Mouse (Mus musculus) heart, postnatal 10 days (tissue): ENCODE results near the gene Ampd1. TPM values are rescaled to one million over a fixed set of nuclear protein-coding genes. Genes with fewer than 3 reads are reported as not detected.
A peak's percentile ranks its signal among the peaks of the same experiment; 100 is the strongest.
"Not testable (repeated sequence)": the region's sequence is repeated elsewhere in the genome, so short reads cannot be mapped to it uniquely, and the experiment has no call there.

Experiments used
- DNase-seq, 2 experiments: peaks; one replicate each; pipeline ENCODE4 v3.0.0; 2021
- intact Hi-C: fragments of 180-260 bp; cut with DNase I; formaldehyde crosslinking; loops from one replicate; pipeline ENCODE4 v1.15.1; 2025
- total RNA-seq, 2 experiments: library from RNA; stranded (reverse); gene quantifications; 2 replicates each; pipeline ENCODE4 v1.2.3; 2021

Gene Ampd1
- total RNA-seq, 2 experiments from 2014 or later = not detected

DNA sequence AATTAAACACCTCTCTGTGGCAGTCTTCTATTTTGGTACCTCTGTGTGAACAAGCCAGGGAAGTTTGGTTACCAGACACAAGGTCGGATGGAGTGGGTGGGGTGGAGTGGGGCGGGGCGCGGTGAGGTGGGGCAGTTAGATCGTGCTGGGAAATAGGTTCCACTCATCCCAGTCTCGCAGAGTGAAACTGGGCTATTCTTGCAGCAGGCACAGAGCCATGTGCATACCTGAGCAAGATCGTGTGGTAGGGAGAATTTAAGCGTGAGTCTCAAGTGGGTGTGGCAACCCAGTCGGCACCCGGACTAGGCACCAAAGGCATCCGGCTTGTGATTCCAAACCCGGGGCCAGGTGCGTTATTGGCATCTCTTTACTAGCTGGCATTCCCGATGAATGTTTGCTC is 28.1 kb downstream of the Ampd1 start:
- intact Hi-C loops = loop anchor here (1.0 to 5.0 kb wide), 2 partner anchors 45 to 68 kb away; no protein-coding TSS in a partner anchor
- peak in 1 of 2 experiments; percentile 16 for DNase-seq

- DNase-seq = peak; percentile 95 to 97
- intact Hi-C loops = loop anchor here (1.0 to 5.0 kb wide), 2 partner anchors 45 to 68 kb away; no protein-coding TSS in a partner anchor
Observed at GRCm38 (mm10) chr3:103102454-103103390, 28.9 kb downstream of the Ampd1 start, which contains the start of gene Dennd2c. Dennd2c (plus strand) TSS chr3:103102604.

DNA sequence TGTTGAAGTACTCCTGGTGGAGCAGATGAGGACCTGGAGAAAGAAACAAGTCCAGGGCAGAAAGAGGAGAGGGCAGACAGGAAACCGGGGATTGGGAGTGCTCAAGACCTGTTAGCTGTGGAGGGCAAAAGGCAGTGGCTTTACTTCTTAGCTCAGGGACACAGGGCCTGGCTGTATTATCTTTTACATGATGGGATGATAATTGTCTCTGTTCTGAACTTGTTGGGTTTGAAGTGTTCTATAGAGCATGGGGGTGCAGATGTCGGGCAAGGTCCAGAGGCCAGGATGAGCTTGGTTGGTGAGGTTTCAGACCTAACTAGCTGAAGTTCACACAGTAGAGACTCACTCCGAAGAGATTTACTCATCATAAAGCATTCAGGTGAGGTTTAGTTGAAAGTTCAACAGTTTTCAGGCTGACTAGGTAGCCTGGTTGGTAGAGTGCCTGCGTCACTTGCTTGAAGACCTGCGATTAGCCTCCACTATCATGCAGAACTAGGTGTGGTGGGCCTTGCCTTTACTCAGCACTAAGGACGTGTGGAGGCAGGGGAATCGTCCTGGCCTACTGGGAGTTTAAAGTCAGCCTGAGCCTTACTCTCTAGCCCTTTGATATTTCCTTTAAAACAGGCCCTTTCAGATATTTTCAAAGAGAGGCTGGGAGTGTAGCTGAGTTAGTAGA is 33.9 kb downstream of the Ampd1 start:
- intact Hi-C loops = no loop called here
- no peak for DNase-seq

GRCm38 (mm10) chr3:103112216-103112615 is 38.4 kb downstream of the Ampd1 start:
- intact Hi-C loops = no loop called here
- DNase-seq = no peak

DNA sequence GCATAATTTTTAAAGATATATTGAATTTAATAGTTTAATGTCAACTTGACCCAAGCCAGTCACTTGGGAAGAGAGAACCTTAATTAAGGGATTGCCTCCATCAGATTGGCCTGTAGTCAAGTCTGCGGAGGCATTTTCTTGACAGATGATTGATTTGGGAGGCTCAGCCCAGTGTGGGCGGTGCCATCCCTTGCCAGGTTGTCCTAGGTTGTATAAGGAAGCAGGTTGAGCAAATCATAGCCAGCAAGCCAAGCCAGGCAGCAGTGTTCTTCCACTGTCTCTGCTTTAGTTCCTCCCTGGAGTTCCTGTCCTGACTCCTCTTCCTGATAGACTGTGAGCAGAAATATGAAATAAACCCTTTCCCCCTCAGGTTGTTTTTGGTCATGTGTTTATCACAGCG is 49.8 kb downstream of the Ampd1 start:
- DNase-seq = no peak
- intact Hi-C loops = no loop called here

- intact Hi-C loops = no loop called here
Observed at GRCm38 (mm10) chr3:103126138-103126537, 52.3 kb downstream of the Ampd1 start.

GRCm38 (mm10) chr3:103127177-103127576 is 53.4 kb downstream of the Ampd1 start:
- intact Hi-C loops = no loop called here
- DNase-seq = no peak

More at GRCm38 (mm10) chr3:103126138-103126537, 52.3 kb downstream of the Ampd1 start:
- no peak for DNase-seq

- no peak for DNase-seq
- intact Hi-C loops = no loop called here
Observed at GRCm38 (mm10) chr3:103127721-103128120, 53.9 kb downstream of the Ampd1 start.

- intact Hi-C loops = no loop called here
- DNase-seq = no peak
Observed at GRCm38 (mm10) chr3:103128251-103128650, 54.4 kb downstream of the Ampd1 start.

DNA sequence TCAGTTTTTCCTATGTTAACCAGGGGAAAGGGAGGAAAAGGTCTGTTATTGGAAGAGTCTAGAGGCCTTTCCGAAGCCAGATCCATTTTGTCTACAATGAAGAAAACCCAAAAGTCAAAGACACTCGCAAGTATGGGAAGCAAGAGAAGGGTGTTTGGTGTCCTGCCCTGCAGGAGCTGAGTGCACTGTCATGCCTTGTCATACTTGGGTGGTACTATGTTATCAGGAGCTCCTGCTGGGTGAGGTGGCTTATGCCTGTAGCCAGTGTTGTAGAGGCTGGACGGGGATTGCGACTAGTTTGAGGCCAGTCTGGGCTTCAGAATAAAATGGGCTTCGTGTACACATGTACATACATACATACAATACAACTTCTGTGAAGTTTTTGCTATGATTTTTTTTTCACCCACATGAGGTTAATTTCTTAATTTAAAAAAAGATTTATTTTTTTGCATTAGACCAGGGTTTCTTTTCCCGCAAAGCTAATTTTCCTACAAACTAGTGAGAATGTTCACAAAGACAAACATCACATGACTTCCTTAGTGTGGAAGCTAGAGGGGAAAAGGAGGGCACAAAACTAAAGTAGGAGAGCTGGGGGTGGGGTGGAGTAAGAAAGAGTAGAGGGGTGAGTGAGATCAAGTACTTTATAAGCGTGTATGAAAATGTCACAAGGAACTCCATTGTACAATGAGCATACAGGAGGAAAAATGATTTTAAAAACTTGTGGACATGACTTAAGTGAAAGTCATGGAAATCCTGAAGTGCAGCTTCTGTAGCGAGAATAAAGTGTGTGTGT is 55.7 kb downstream of the Ampd1 start:
- no peak for DNase-seq
- intact Hi-C loops = no loop called here

DNA sequence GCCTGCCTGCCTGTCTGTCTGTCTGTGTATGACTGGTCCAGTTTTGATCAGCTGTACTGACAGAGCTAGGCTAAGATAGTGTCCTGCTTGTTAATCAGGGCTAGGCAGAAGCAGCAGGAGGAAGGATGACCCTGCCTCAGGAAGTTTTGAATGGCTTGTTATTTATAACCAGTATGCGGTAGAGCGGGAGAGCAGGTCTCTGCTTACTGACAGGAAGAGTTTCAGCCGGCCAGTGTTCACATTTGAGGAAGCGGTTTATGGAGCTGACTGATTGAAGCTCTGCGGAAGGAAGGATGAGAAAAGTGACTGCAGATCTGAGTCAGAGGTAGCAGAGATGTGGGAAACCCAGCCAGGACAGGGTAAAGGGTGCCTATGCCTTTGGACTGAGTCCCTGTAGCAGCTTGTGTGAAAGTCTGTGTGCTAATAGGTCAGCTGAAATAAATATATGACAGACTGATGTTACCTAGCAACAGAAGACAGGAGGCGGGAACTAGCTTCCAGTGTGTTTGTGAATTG is 56.5 kb downstream of the Ampd1 start:
- intact Hi-C loops = no loop called here
- peak; percentile 40 to 47 for DNase-seq

GRCm38 (mm10) chr3:103133098-103133497 is 59.3 kb downstream of the Ampd1 start:
- intact Hi-C loops = no loop called here

GRCm38 (mm10) chr3:103136414-103137077 is 62.7 kb downstream of the Ampd1 start:
- intact Hi-C loops = no loop called here
- DNase-seq = no peak

More at GRCm38 (mm10) chr3:103133098-103133497, 59.3 kb downstream of the Ampd1 start:
- DNase-seq = no peak

DNA sequence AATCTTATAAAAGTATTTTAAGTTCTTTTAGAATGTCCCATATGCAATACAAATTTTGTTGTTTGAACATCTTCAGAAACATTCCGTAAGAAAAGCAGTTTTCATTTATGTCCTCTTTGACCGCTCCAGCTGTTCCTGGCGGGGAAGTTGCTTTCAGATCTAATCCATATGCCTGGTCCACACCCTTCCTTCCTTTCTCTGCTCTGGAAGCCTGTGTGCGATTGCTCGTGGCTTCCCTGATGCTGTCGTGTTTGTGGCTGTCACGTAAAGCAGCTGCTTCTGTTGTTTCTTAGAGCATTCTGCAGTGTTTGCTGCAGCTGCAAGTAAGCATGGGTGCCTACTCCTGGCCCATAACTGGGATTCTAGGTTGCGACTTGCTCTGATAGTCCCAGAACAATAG is 65.2 kb downstream of the Ampd1 start:
- DNase-seq = peak; percentile 52 to 58
- intact Hi-C loops = no loop called here

- intact Hi-C loops = not testable (repeated sequence)
- DNase-seq = peak; percentile 60 to 62
Observed at GRCm38 (mm10) chr3:103140095-103140838, 66.5 kb downstream of the Ampd1 start.

GRCm38 (mm10) chr3:103141287-103141686 is 67.5 kb downstream of the Ampd1 start:
- intact Hi-C loops = no loop called here
- DNase-seq = peak in 1 of 2 experiments; percentile 28

GRCm38 (mm10) chr3:103142366-103142765 is 68.6 kb downstream of the Ampd1 start:
- no peak for DNase-seq
- intact Hi-C loops = no loop called here

DNA sequence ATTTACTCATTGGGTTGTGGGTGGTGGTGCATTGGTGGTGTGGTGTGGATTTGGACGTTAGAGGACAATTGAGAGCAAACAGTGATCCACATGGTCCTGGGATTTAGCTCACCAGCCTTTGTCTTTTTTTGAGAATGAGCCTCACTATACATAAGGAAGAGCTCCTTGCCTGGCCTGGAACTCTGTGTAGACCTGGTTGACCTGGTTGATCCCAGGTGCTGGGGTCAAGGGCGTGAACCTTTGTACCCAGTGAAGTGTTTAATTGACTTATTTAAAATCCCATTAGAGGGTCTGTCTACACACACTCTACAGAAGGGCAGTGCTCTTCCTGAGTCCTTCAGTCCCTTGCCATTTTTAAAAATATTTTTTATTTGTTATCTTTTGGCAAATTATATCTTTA is 71.5 kb downstream of the Ampd1 start:
- intact Hi-C loops = loop anchor here (5.0 kb wide), 2 partner anchors 43 to 83 kb away; partner anchors contain the start of gene Dennd2c
- DNase-seq = no peak

GRCm38 (mm10) chr3:103145791-103146190 is 72.0 kb downstream of the Ampd1 start:
- DNase-seq = no peak
- intact Hi-C loops = loop anchor here (5.0 kb wide), 2 partner anchors 43 to 83 kb away; partner anchors contain the start of gene Dennd2c
